Mouse (Mus musculus) NIH3T3 (cell line): ENCODE data around the gene Tmeff1.
A peak's percentile ranks its signal among the peaks of the same experiment; 100 is the strongest.

Experiments
- DNase-seq: peaks from one replicate; pipeline ENCODE4 v3.0.0-alpha.2; 2012; ENCODE audit warnings: low read depth

The Tmeff1 gene

DNA sequence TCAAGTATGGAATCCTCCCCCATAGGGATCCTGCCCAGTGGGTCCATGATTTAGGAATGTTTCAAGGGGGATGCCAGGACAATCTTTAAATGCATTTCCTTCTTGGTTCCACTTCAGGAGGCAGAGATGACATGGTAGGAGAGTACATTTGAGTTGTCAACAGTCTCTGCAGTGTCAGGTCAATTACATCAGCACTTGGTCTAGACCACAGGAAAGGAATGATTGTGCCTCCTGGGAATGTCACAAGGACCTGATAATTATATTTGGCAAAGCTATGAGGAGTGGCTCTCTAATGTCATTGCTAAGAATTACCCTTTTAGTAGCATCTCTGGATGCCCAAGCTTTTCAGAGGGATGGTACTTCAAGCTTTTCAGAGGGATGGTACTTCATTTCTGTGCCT, 20.0 kb upstream of the Tmeff1 start:
- DNase-seq = no peak

DNA sequence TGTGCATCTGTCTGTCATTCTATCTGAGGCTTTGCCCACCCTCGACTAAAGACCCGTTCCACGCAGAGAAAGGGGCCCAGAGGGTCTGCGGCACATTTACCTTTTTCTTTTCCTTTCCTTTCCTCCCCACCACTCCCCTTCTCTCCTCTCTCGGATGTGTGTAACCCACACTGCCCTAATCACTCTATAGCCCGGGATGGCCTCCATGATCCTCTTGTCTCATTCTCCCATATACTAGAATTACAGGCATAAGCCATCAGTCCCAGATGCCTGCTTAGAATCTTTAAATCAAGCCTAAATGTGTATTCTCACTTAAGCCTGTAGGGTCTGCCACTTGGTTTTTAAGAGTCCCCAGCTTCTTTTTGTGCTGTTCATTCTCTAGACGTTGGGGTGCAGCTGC, 8.6 kb upstream of the Tmeff1 start:
- no peak for DNase-seq

DNA sequence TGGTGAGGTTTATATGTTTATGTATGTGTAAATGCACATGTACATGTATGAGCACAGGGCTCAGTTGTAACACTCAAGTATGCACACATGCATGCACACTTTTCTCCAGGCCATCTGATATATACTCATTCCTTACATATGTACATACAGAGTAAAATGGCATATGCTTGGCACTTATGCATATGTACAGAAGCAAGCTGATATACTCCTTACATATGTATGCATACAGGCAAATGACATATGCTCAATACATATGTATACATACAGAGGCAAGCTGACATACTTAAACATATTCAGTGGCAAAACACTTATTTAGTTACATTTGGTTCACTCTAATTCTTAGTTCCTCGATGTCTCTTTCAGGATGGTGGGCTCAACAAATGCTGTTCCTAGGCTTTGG, 7.1 kb upstream of the Tmeff1 start:
- no peak for DNase-seq

DNA sequence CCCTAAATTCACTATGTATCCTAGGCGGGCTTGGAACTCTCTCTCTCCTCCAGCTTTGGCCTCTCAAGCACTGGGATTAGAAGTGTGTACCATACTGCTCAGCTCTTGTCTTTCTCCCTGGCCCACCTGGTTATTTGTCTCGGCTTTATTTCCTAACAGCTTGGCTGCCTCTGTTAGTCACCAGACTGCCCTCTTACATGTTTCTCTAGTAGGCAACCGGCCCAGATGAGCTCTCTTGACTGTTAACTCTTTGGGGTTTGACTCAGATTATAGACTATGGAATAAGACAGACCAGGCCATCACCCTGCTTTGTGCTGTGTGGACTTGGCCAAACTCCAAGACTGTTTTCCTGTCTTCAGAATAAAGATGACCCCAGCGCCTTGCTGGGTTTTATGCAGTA, 6.6 kb upstream of the Tmeff1 start:
- peak; percentile 71 for DNase-seq

DNA sequence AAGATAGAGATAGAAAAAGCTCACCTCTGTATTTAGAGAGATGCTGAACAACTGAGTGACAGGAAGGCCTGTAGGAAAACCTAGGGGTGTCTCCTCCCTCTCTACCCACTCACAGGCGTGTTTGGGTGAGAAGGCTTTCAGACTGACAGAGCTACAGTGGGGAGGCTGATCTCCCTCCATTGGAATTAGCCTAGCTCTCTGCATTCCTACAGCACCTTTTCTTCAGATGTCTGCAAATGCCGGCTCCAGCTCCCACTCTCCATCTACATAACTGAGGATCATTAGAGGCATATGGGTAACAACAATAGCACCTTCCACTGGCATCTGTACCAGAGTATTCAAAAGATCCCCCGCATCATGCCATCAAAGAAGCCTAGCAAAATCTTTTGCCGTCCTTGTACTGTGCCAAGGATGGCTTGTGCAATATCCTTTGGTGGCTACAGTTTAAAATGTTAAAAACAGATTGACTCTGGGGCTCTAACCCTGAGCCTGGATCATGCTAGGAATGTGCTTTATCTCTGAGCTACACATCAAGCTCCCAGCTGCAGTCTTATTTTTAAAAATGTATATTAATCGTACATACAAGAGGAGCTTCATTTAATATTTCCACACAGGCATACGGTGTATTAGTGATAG, 5.4 kb upstream of the Tmeff1 start:
- DNase-seq = no peak

DNA sequence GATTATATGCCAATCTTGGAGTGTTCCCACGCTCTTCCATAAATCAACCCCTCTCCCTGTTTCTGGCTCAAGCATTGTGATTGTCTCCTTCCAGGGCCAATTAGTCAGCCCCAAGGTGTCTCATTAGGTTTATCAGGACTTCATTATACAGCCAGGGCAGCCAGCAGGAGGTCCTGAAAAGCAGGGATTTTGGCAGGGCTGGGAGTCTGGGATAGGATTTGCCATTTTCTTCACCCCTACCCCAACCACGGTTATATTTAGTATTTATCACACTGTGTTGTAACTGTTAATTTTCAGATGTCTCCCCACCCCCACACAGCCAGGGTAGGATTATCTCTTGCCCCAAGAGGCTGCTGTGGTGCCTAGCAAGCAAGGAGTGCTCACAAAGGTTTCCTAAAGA, 3.8 kb upstream of the Tmeff1 start:
- DNase-seq = no peak

DNA sequence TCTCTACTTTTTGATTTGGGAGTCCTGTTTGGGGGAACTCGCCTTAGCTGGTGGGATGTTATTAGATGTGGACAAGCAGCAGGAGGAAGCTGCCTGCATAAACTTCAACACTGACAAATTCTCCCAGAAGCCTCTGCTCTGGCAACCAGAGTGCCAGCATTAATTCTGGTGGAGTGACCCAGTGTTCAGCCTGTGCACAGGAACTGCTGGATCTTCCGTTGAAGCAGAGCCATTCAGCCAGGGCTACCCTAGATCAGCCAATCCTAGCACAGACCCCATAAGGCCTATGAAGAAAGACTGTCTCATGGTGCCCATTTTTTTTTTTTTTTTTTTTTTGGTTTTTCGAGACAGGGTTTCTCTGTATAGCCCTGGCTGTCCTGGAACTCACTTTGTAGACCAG, 3.0 kb upstream of the Tmeff1 start:
- no peak for DNase-seq

DNA sequence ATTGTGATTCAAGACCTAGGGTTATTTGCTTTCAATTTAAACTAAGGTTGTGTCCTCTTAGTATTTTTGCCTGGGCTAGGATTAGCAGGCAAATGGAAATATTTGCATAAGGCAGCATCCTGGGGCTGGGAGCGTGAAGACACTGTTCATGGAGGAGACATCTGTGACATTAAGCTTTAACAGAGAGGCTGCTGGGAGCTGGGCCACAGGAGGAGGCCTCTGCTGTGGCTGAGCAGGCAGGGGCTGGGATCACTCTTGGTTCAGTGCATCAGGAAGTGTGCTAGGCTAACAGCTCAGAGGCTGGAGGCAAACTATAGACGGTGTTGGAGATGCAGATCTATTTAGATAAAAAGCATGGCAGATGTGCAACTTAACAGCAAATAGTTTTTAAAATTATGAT, 2.0 kb upstream of the Tmeff1 start:
- no peak for DNase-seq

DNA sequence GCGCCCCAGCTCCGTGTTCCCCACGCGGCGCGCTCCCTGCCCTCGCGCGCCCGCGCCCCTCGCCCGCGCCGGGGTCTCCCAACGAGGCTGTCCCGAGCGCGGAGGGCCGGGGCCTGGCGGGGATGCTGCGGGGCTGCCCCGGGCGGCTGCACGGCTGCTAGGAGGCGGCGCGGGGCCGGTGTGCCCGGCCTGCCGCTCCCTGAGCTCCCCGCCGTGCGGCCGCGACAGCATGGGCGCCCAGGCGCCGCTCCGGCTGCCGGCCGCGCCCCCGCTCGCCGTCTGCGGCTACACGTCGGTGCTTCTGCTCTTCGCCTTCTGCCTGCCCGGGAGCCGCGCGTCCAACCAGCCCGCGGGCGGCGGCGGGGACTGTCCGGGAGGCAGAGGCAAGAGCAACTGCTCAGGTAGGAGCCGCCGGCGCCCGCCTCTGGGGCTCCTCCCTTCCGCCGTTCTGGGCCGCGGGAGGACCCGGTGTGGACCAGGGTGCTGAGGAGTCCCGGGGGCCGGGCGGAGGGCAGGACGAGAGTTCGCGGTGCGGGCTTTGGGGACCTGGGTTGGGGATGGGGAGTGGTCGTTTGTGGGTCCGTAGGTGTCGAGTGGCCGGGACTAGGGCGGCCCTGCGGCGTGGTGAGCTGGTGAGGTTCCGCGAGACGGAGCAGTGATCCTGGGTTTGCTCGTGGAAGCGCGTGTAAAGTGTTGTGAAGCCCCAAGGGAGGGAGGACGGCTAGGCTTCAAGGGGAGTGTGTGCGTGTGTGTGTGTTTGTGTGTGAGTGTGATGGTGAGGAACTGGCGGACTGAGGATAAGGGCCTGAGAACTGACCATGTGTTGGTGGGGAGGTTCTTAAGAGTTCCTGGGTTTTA, 496 bp downstream of the Tmeff1 start:
- DNase-seq = peak; percentile 59

DNA sequence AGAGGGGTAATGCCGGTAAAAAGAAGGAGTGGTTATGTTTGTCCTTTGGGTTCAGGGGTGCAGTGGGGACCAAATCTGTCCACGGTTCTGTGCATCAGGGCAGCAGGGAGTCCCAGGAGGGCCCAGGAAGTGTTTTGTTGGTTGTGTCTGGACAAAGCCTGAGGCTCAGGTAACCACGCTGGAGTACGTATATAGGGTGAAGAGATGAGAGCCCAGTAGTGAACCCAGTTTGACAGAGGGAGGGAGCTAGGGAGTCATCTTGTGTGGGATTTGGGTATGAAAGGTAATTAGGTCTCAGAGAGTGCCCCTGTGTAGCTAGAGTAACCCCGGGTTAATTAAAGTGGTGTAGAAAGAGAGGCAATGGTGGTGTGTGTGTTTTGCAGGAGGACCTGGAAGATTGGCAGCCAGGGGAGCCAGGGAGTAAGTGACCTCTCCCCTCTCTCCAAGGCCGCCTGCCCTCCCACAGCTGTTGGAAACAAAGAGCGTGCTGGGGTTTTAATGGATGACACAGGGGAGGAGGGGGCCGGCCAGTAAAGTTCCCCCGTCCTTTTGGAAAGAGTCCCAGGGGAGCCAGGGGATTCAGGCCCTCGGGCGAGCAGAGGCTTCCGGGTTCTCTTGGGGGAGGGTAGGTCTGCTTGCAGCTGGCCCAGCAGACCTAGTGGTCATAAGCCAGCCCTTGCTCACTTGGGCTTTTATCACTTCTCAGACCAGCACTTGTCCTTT, 1.3 kb downstream of the Tmeff1 start:
- peak; percentile 48 for DNase-seq

DNA sequence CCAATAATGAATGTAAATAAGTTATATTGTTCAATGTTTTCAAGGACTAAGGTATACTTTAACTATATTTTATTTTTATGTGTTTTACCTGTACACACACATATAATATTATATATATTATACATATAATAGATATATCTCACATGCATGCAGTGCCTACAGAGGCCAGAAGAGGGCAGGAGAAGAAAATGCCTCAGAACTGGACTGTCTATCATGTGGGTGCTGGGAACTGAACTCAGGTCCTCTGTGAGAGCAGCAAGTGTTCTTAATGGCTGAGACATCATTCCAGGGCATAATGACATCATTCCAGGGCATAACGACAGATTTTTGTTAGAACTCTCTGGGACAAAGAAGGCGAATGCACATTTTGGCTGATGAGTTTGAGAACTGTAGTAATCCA, 2.6 kb downstream of the Tmeff1 start:
- DNase-seq = peak; percentile 44

DNA sequence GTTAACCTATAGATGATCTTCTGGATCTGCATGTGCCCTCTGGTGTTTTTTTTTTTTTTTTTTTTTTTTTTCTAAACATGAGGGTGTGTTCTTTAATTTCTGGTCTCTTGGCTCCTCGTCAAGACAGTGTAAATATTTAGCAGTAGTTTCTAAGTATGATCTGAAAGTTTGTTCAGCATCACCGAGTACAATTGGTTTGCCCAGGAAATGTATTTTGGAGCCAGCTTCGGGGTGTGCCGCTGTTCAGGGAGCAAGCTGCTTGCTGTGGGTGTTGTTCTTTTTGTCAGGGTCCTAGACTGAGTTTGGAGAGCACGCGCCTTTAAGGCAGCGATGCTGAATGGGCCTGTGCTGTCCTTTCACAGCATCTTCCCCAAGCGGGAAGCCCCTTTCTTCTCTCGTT, 3.6 kb downstream of the Tmeff1 start:
- no peak for DNase-seq

DNA sequence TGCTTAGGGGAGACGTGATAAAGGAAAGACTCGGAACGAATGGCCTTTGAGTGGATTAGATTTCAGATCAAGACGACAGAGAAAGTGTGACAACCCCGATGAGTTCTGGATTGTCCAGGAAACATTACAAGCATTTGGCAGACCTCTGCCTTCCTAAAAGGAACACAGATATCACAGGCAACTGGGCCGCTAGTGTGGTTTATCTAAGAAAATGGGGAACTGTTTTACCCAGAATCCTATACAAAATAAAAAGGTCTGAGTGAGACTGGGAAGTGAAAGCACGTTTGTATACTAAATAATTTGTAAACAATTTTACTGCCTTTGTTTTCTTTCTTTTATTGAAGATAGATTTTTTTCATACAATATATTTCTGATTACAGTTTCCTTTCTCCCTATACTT, 5.9 kb downstream of the Tmeff1 start:
- DNase-seq = no peak

DNA sequence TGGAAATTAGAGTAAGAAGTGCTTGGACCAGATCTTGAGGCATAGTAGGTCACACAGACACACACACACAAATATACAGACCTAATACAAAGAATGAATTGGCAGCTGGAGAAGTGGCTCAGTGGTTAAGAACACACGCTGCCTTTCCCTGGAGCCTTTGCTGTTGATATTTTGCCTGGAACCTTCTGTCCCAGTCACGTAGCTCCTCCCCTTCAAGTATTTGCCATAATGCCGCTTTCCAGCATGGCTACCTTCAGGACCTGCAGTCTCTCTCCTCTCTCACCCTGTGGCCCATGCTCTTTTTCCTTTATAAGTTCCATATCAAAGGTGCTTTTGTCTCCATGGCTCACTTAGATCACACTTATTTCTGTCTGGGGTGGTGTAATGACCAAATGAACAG, 6.4 kb downstream of the Tmeff1 start:
- no peak for DNase-seq

DNA sequence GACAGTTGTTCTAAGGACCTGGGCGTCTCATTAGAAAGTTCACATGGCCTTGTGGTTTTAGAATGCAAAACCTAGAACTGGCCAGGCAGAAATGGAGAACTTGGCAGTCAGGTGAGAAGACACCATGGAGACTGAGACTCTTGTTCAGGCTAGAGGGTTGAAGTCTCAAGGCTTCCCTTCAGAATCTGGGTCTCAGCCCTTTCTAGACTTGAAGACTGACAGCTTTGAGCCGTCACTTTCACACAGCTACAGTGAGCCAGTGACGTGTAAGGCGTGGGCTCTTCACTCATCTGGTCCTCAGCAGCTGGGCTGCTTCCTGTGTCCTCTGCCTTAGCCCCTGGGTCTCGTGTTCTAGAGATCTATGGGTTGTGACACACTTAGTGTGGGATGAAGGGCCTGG, 7.4 kb downstream of the Tmeff1 start:
- DNase-seq = no peak

DNA sequence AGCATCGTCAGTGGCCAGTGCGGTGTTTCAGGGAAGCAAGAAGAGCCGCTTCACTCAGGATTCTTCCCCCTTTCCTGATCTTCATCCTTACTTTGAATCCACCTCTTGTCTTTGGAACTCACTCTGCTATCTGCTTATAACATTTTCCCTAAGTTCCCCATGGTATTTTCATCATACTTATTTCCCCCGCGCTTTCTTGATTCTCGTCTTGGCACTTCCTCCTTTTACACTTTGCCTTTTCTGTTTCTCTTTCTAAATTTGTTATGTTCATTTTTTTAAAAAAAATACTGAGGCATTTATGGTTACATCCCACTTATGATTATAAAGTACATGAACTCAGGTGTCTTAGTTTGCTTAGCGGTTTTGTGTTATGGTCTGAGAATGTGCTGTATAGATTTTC, 7.9 kb downstream of the Tmeff1 start:
- no peak for DNase-seq

DNA sequence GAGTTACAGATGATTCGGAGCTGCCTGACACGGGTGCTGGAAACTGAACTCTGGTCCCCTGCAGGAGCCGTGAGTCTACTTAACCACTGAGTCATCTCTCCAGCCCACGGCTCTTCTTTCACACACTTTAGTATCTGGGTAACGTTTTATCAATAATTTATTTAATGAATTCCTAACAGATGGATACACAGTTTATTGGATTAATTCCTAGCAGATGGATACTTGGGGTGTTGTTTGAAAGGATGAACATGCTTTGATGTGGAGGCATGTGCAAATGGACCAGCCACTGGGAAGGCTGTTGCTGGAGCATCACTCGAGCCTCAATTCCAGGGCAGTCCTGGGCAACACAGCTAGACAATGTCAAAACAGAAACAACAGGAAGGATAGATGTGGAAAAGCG, 11.1 kb downstream of the Tmeff1 start:
- DNase-seq = no peak

DNA sequence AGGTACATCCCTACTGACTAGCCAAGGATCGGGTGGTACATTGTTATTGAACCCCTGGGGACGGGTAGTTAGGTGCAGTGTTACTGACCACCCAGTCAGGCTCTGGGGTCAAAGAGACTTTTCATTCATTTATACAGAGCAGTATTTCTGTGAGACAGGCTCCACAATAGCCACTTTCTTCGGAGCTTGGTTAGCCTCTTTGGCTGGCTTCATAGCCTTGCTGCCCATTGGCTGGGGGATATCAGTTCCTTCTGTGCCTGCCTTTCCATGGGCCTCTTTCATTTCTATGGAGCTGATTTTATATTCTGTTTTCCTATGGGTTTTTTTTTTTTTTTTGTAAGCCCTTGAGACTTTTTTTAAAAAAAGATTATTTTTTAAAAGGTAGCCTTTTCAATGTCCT, 20.7 kb downstream of the Tmeff1 start:
- no peak for DNase-seq

DNA sequence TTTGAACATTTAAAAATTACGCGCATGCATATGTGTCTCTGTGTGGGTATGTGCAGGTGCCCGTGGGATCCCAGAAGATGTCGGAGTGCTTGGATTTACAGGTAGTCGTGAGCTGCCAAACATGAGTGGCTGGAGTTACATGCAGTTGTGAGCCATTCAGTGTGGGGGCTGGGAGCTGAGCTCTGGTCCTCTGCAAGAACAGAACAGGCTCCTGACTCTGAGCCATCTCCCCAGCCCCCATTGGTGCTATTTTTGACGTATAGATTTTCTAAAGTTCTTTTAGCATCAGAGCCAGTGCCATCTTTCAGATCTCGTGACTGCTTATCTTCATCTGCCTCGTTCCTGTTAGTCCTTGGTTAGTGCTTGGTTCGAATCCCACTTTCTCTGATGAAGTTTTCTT, 24.5 kb downstream of the Tmeff1 start:
- no peak for DNase-seq

DNA sequence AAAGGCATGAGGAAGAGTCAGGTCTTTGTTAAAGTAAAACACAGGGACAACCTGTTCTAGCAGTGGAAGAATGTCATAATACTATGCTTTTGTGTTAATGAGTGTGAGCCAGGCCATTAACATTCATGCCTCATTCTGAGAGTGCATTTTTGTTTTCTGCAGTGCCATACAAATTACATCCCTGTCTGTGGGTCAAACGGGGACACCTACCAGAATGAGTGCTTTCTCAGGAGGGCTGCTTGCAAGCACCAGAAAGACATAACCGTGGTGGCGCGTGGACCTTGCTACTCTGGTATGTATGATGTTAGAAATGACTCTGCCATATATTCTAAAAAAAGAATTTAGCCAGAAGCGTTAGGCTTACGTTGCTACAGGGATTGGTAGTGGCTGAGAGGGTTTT, 25.3 kb downstream of the Tmeff1 start:
- no peak for DNase-seq

DNA sequence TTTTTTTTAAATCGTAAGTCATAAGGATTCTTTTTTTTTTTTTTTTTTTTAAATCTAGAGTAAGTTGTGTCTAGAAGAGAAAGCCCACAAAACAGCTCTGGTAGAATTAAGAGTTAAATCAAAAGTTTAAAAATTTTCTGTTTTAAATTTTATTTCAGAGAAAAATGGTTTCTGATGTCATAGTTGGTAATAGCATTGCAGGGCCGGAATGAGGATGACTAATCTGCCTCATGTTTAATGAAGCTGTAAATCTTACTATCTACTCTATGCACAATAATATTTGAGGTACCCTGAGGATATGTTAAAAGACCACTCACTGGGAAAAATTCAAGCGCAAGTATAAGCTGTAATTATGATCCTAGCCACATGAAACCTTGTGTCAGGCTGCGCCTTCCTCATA, 30.5 kb downstream of the Tmeff1 start:
- DNase-seq = peak; percentile 17

DNA sequence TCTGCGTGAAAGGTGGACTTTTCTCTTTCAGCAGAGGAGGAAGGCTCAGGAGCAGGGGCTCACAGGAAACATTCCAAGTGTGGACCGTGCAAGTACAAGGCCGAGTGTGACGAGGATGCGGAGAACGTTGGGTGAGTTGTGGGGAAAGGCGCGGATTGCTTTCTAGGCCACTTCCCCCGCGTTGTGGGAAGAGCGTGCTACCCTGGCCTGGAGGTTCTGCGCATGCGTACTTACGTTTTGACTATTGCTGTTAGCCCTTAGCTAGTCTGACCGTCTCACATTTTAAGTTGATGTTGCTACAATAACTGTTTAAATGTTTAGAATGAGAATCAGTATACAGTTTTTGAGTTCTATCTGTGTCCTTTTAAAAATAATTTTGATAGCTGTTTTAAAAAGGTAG, 32.2 kb downstream of the Tmeff1 start:
- DNase-seq = no peak

DNA sequence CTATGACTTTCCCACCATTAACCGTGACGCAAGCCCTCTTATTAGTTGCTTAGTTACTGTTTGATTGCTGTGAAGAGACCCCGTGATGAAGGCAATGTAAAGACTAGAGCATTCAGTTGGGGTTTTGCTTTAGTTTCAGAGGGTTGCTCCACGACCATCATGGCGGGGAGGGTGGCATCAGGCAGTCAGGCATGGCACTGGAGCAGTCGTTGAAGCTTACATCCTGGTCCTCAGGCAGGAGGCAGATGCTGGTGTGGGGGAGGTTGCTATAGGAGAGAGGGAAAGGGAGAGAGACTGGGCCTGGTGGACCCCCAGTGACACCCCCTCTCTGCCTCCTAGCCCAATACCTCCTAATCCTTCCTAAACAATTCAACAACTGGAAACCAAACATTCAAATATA, 35.1 kb downstream of the Tmeff1 start:
- DNase-seq = no peak
